Mouse (Mus musculus) T-helper 2 cell (primary cell): ENCODE measurements around the gene Ergic1.

Experiments
- in situ Hi-C: fragments of 300-600 bp; cut with MboI, MseI; formaldehyde crosslinking; loops from one replicate; pipeline ENCODE4 v1.15.1; 2025; ENCODE audit warnings: high pct_unique_total_duplicates

Ergic1 gene

DNA sequence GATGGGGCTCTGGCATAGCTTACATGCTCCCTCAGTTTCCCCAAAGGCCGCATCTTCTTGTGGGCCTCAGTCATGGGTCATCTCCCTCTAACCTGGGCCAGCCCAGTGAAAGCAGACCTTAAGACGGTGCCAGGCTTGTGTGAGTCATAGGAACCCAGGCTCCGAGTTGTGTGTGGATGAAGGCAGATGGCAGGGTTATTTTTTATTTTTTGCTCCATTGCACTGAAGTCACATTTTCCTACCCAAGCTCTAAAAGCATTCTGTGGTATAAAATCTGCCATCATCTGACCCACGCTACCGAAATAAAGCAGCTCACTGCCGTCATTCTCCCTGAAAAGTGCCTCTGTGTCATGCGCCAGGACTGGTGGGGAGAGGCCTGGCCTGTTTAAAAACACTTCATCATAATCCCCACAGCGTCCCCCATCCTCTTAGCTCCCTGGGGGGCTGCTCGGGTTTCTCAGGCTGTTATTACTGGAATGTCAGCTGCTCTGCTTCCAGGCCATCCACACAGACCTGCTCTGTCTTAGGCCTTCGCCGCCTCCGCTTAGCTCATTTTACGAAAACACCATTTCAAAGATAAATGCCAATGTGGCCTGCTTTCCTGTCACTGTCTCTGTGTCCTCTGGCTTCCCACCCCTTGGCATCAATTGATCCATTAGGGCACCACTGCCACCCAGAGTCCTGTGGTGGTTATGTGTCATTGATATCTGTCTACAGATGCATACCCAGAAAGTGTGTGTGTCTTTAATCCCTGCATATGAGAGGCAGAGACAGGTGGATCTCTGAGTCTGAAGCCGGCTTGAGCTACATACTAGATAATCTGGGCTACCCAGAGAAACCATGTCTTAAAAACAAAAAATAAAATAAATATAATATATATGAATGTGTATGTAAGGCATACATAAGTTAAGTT is 89.4 kb downstream of the Ergic1 start:
- in situ Hi-C loops, result no loop called here

DNA sequence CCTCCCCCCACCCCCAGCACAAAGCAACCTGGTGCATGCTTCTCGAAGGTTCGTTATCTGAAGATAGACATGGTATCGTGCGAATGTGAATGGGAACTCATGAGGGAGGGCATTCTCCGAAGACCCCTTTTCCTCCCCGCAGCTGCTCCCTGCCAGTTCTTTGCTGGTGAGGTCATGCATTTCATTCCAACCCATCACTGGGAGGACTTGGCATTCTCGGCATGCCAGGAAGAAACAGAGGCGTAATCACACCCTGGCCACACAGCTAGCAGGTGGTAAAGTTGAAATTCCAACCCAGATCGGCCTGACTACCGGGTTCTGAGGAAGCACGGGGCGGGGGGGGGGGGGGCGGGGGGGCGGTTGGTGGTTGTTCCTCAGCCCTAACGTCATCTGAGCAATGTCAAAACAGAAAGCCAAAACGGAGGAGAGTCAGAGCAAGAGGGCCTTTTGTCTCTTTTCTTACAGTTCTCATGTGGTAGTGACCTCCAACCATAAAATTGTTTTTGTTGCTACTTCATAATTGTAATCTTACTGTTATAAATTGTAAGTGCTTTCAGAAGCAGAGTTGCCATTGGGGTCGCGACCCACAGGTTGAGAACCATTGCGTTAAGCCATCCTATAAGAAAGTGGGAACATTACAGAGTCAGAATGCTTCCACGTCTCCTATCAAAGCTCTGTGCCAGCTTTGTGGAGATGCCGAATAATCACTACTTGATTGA is 97.7 kb downstream of the Ergic1 start:
- in situ Hi-C loops, result no loop called here

DNA sequence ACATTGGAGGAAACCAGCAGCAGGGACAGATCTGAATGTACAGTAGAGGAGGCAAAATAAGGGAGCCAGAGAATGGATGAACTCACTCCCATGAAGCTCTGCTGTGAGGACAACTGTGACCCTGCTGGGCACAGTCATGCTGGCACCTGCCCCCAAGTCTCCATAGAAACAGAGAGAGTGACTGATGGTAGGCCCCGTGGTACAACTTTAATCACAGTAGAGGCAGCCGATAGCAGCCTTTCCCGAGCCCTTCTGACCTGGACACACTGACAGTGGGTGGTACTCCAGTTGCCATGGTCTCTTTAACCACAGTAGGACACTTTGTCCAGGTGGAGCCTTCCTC is 98.3 kb downstream of the Ergic1 start:
- in situ Hi-C loops, result no loop called here

DNA sequence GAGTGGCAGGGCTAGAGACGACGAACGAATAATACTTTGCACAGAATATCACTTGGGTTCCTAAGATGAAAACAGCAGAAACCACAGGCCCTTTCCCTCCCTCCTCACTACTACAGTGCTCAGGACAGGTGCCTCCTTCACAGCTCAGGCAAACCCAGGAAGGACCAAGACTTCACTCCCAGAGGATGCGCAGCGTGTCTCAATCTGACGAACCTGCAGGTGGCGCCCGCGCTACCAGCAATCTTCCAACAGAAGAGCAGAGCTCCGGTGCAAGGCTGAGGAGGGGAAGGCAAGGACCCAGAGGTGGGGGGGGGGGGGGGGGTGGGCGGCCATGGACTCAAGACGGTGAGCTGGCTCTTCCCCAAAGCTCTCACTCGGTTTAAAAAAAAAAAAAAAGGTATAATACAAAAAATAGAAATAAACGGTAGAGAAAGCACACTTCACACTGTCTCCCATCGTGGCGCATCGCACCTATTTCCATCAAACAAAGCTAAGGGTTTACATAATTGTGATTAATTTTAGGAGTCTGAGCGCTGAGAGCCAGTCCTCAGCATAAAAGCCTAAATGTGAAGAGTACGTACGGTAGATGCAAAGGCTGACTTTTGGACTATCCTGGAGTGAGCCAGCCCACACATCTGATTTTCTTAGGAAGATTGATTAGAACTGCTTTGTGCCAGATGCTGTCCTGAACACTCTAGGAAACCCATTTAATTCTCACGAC is 99.1 kb downstream of the Ergic1 start:
- in situ Hi-C loops, result no loop called here

DNA sequence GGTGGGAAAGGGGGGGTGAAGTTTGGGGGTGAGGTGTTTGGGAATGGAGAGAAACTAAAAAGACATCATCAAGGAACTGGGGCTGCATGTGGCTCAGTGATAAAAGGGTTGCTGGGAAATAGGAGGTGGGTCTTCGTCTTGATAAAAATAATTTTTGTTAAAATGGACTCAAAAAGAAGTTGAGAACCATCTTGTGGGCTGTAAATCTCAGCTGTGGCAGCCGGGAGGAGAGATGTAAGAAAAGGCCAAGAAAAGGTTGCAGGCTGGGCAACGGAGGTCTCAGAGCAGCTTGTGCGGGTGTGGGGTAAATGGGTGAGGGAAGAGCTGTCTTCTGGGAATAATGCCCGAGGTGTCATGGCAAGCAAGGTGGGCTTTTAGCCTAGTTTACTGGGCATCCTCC is 100.9 kb downstream of the Ergic1 start:
- in situ Hi-C loops, result no loop called here

DNA sequence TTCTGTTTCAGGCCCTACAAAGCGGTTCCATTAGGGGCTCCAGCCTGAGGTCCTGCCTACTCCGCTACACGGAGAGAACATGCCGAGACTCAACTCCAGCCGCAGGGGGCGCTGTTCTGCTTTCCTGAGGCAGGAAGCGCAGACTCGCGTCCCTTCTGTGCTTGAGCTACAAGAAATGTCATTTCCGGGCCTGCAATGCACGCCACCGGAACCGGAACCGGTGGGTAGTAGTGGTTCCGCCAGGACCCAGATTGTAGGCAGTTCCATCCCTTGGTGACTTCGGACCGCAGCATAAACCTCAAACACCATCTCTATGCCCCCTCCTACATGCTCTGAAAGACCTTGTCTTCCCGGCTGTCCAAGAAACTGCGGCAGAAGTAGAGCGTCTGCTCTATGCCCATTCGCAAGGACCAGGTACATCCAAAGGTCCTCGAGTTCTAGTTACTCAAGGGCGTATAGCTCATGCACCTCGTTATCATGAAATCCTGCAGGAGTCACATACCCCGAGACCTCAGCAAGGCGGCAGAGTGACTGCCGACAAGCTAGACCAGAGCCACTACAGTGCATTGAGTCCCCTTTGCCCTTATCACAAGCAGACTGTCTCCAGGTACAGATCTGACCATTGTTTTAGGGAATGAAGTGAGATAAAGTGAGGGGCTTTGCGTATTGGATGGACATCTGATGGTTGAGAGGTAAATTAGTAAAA is 101.8 kb downstream of the Ergic1 start, which contains the start of gene Atp6v0e:
Gene Atp6v0e (plus strand): TSS at position 254 of the 706 bp plus-strand sequence.
- in situ Hi-C loops, result no loop called here

DNA sequence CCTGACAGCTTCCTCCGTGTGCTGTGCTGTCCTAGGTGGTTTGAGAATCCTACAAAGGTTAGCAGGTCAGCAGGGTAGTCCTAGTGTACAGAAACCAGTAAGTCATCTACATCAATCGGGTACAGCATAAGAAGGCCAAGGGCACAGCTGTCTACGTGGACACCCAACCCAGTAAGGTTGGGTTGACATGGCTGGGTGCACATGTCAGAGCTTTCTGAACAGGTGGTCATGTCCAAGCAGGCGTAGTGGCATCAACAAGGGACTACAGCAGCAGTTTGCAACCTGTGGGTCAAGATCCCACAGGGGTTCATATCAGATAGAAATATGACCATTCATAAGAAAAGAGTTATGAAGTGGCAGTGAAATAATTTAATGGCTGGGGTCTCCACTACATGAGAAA is 104.3 kb downstream of the Ergic1 start:
- in situ Hi-C loops, result no loop called here

DNA sequence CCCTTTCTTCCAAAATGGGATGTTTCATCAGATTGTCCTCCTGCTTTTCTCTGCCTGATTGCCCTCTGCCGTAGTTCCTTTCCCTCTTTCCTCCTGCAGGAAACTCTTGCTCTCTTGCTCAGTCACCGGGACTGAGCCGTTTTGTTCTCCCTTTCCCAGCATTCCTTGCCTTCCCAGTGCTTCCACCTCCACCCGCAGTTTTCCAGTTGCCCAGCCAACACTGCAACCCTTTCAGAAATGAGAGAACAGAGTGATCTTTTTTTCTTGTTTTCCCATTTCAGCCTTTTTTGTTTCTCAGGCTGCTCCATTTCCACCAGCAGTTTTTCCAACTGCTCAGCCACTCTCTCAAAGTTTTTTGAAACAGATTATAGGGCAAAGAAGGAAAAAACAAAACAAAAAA is 110.0 kb downstream of the Ergic1 start:
- in situ Hi-C loops, result no loop called here

DNA sequence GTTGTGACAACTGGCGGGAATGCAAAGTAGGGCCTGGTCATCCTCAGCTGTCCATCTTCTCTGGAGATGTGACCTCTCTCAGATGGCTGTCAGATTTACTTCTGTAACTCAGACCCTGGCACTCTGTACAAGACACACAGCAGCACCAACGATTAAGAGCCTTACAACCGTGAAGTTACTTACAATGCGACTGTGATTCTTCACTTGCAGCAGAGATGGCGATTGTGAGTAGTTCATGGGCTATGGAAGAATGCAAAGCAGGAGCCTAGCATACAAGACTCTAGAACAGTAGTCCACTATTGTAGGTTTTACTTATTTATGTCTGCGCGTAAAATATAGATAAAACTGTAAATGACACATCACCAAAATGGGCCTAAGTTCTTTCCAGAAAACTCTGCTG is 114.6 kb downstream of the Ergic1 start:
- in situ Hi-C loops, result loop anchor here (25.0 kb wide), 1 partner anchor 211 kb away; no protein-coding TSS in a partner anchor

DNA sequence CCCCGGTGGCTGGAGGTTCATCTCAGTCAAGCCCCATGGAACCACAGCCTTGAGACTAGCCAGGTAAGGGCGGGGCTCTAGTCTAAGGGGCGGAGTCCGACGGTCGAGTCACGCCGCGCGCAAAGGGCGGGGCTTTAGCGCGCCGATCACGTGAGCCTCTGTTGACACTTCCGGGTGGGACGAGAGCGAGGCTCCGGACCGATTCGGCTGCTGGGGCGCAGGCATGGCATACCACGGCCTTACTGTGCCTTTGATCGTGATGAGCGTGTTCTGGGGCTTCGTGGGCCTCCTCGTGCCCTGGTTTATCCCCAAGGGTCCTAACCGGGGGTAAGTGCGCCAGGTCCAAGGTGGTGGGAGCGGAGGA is 114.9 kb downstream of the Ergic1 start:
- in situ Hi-C loops, result loop anchor here (25.0 kb wide), 1 partner anchor 211 kb away; no protein-coding TSS in a partner anchor

DNA sequence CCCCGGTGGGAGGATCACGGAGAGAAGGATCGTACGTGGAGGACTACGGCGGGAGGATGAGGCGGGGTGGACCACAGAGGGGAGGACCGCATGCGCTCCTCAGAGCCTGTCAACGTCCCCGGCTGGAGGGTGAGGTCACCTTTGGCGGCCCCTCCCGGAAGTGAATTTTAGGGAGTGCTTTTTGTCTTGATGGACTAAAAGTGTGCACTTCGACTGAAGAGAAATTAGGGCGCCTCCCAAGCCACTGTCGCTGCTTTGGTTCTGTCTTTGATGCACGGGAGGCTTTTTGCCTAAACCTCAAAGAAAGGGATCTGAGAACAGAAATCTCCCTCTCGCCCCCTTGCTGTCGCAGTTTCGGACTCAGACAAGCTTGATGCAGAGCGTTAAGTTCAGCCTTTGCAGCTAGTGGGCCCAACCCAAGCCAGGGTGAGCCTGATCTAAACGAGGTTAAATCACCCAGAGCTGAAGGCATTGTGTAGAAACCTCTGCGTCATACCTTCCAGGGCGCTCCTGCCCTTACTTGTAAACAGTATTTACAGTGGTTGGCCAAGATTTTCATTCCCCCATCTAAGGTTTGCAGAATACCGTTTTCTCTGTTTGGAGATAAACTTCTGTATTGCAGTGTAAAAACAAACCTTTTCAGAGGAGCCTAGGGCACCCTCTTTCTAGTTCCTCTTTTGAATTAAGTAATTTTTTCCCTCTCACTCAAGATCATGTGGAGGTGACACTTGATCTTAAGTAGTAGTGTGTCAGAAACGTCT is 115.5 kb downstream of the Ergic1 start:
- in situ Hi-C loops, result loop anchor here (25.0 kb wide), 1 partner anchor 211 kb away; no protein-coding TSS in a partner anchor

DNA sequence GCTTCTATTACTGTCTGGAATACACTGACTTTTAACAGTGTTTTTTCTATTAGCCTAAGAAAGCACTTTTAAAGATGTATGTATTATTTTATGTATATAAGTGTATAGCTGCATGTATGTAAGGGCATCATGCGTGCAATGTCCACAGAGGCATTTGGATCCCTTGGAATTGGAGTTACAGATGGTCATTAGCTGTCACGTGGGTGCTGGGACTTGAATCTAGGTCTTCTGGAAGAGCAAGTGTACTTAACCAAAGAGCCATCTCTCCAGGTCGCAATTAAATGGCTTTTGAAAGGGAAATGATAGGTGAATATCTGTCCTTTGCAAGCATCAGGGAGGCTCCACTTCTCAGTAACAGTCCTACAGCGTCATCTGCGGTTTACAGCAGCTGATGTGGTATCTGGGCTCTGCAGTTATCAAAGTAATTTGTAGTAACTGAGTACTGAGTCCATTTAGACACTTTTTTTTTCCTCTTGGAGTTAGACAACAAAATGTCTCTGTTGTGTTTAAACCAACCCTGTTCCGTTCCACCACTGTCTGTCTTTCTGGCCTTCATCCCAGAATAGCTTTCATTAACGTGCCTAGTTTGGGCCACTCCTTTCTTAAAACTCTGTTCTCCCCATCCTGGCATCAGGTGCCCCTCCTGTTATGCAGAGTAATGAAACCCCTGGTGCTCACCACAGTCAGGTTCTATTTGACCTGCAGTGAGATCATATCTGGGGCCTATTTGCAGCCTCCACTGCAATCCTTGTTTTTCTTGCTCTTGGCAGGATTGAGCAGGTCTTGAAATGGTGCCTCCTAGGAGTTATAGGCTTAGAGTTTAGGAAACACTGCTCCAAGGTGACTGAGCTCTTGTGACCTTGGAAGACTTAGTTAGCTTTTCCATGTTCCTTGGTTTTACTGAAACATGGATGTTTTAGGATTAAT is 116.7 kb downstream of the Ergic1 start:
- in situ Hi-C loops, result loop anchor here (25.0 kb wide), 1 partner anchor 209 kb away; no protein-coding TSS in a partner anchor

DNA sequence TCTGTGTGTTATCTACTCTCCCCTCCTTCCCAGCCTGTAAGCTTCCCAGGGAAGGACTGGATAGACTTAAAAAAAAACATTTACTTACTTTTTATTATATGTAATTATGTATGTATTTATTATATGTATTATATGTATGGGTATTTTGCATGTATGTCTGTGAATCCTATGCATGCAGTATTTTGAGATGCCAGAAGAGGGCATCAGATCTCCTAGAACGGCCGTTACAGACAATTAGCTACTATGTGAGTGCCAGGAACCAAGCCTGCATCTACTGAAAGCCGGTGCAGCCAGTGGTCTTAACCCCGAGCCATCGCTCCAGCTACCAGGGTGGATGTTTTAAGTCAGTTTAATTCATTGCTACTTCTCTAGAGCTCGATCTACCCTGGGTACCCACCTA is 120.0 kb downstream of the Ergic1 start:
- in situ Hi-C loops, result loop anchor here (25.0 kb wide), 1 partner anchor 206 kb away; no protein-coding TSS in a partner anchor

DNA sequence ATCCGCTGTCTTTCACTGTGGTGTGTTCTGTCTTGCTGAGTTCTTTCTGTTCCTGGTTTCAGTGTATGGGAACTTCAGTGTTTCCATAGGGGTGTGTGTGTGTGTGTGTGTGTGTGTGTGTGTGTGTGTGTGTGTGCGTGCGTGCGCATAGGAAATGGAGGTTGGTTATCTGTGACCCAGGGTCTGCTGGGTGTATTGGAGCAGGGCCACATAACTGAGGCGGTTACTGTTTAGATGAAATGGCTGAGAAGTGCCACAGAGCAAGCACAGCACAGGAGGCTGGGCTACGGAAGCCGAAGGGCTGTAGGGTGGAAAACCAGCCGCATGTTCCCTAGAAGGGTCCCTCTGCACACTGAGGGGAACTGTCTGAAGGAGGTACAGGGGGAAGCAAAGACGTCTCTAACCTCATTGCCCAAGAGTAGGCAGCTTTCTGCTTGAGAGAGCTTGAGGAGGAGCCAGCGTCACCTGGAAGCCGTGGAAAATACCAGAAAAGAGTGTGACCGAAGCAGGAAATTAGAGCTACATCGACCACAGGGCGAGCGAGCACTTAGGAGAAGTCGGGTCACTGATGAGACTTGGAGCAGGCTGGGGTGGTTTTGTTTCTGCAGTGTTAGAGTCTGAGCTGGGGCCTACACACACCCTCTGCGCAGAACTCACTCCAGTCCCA is 125.2 kb downstream of the Ergic1 start:
- in situ Hi-C loops, result loop anchor here (25.0 kb wide), 1 partner anchor 201 kb away; no protein-coding TSS in a partner anchor

DNA sequence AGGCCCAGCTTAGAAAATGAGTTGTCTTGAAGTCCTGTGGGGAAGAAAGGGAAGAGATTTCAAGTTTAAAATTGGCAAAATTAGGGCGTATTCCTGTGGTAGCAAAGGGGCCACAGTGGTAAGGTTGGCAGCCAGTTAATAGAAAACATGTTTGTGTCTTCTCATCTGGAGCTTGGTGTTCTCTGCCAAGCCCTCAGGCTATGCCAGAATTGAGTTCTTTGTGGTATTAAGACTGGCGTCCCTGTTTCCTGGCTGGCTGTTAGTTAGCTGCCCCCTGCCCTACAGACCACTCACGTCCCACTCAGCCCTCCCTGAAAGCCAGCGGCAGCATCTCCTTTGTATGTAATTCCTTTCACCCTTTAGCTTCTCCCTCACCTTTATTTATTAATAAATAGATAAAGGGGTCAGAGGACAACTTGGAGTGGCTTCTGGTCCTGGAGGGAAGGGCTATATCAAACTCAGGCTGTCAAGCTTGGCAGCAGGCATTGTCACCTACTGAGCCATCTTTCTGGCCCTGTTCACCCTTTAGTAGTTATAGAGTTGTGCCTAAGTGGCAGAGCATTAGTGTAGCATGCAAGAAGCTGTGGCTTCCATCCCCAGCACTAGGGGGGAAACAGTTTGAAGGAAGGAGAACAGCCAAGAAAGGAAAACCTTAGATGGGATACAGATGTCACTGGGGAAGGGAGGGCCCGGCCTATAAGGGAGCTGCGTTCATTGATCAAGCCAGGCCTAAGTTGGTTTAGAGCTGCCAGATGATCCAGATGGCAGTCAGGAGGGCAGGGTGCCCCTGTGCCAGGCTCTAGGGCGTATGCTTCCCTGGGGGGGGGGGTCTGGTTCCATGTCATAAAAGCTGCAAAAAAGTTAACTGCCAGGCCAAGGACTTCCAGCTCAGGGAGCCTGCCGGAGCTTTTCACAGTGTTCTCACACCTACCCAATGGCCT is 127.8 kb downstream of the Ergic1 start:
- in situ Hi-C loops, result loop anchor here (25.0 kb wide), 1 partner anchor 198 kb away; no protein-coding TSS in a partner anchor

DNA sequence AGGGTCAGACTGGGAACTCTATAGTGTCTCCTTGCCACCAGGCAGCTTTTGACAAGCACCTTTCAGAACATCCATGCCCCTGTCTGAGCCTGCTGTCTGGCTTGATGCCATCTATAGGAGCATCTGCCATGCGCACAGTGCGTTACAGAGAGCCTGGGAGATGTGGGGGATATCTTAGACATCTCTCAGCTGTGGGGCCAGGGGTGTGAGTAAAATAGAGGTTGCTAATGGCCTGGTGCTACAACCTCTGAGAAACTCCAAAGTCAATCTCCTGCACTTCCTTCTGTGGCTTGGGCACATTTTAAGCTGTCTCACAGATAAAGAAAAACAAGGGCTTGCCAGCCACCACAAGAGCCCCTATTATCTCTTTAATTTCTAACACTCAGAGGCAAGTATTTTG is 128.5 kb downstream of the Ergic1 start:
- in situ Hi-C loops, result loop anchor here (25.0 kb wide), 1 partner anchor 197 kb away; no protein-coding TSS in a partner anchor

DNA sequence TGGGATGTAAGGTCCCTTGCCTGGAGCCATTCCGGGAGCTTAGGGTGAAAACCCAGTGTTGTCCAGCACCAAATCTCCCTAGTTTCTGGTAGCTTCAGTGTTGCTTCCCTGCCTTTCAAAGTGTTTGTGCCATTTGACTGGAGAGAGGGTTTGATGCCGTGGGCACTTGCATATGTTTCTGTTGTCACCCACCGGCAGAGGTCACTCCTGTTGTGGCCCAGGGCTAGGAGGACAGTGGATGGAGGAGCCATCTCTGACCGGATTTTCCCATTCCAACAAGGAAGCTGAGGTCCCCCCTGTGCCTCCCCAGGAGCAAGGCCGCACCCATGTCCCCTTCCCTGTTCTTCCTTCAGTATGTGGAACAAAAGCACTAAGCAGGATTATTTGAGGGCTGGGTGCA is 128.9 kb downstream of the Ergic1 start:
- in situ Hi-C loops, result loop anchor here (25.0 kb wide), 1 partner anchor 197 kb away; no protein-coding TSS in a partner anchor
